ENCODE assay signal across 8 mouse cellular contexts in genomic region chr13:108041358-108041757, GRCm38 (mm10). TPM values are rescaled to one million over a fixed set of nuclear protein-coding genes. Genes with fewer than 3 reads are reported as not detected.
DNase-seq lines count a peak whose midpoint lies in the region; TF ChIP-seq lines count a peak whose summit lies in the region.

No protein-coding gene starts in this region.

- no peaks in the 10 kb centered on the region; the same call in 1 of the 2 replicates for H3K27me3 ChIP-seq in heart, embryonic 10.5 days (ENCODE audit: insufficient read depth, poor library complexity, severe bottlenecking)
- no peaks in the 10 kb centered on the region for H3K27me3 ChIP-seq in kidney, adult 2 months (replicated peaks; ENCODE audit: control insufficient read depth, insufficient read depth, low read length)
- H3K27me3 ChIP-seq in limb, embryonic 10.5 days (ENCODE audit: low read depth, poor library complexity, severe bottlenecking) = no peaks in the 10 kb centered on the region

- intact Hi-C loops in gastrocnemius, postnatal 14 days (cut with DNase I; ENCODE audit: low total_unique reads) = loop anchor here (10.0 kb wide), 3 partner anchors 113 to 577 kb away; partner anchors contain the start of genes Ercc8 and Ndufaf2

- no peak for TF ChIP-seq POLR2A in kidney, adult 2 months (IDR thresholded peaks at IDR 0.05; ENCODE audit: low read depth, low read length)

- no peak overlapping the region for H3K27ac ChIP-seq in heart, embryonic 10.5 days
- H3K27ac ChIP-seq in kidney, adult 2 months (ENCODE audit: insufficient read depth, low read depth, low read length) = no peak overlapping the region
- no peak overlapping the region for H3K27ac ChIP-seq in limb, embryonic 10.5 days

- no peaks in the 10 kb centered on the region for H3K9me3 ChIP-seq in heart, embryonic 10.5 days
- H3K9me3 ChIP-seq in limb, embryonic 10.5 days (replicated peaks) = no peaks in the 10 kb centered on the region

- WGBS in heart, embryonic 10.5 days = 4% methylated on average over 7 of the region's 7 CpGs
- 3% methylated on average over 7 of the region's 7 CpGs for WGBS in kidney, adult 2 months
- WGBS in limb, embryonic 10.5 days = 11% methylated on average over 7 of the region's 7 CpGs

- H3K4me3 ChIP-seq in heart, embryonic 10.5 days = no peak overlapping the region
- H3K4me3 ChIP-seq in kidney, adult 2 months (ENCODE audit: insufficient read depth, low read depth, low read length) = no peak overlapping the region
- no peak overlapping the region for H3K4me3 ChIP-seq in limb, embryonic 10.5 days

- peaks cover 27% of the 10 kb centered on the region for H3K4me1 ChIP-seq in heart, embryonic 10.5 days
- peaks cover 13% of the 10 kb centered on the region for H3K4me1 ChIP-seq in kidney, adult 2 months (ENCODE audit: control insufficient read depth, insufficient read depth, low read length)
- H3K4me1 ChIP-seq in limb, embryonic 10.5 days = peaks cover 40% of the 10 kb centered on the region

- DNase-seq in heart, adult 18-20 months = peak; percentile 64 to 78
- no peak for DNase-seq in heart, embryonic 10.5 days (ENCODE audit: low spot score)
- DNase-seq in cerebellum, postnatal 14 days = peak; percentile 77 to 78
- peak; percentile 59 for DNase-seq in gastrocnemius, postnatal 14 days
- DNase-seq in kidney, adult 2 months = peak; percentile 87
- DNase-seq in limb, embryonic 10.5 days (ENCODE audit: low spot score) = peak; percentile 66
- peak; percentile 45 to 55 for DNase-seq in monocyte, adult 2 months (ENCODE audit: low read depth in 1 of 2, low spot score in 2 of 2)
- DNase-seq in spleen, postnatal 4 days (ENCODE audit: low spot score in 2 of 2) = peak; percentile 63 to 79

- TF ChIP-seq CTCF in kidney, adult 2 months (conservative IDR thresholded peaks at IDR 0.05; ENCODE audit: insufficient read depth, insufficient read length, low read depth, low read length) = peak; percentile 92

- no peaks in the 10 kb centered on the region; the same call in 1 of the 2 replicates for H3K36me3 ChIP-seq in heart, embryonic 10.5 days
- no peaks in the 10 kb centered on the region for H3K36me3 ChIP-seq in kidney, adult 2 months (ENCODE audit: control insufficient read depth, insufficient read depth, low read length)
- peaks cover 3% of the 10 kb centered on the region for H3K36me3 ChIP-seq in limb, embryonic 10.5 days

RNA-seq across cellular contexts. Expression of gene Smim15, which starts 2.9 kb away (rescaled TPM):
- 10 to 100 TPM; 23.1 to 24.9 TPM for total RNA-seq in heart, adult 18-20 months (2021)
- polyA plus RNA-seq in heart, embryonic 10.5 days (2016; fragmentation: Nextera tagmentation; extraction: Ambion mirVana) = 28.4 and 39.1 TPM in 2 replicates
- 10 to 100 TPM; 18.7 to 20.1 TPM for total RNA-seq in gastrocnemius, postnatal 14 days (2021)
- polyA plus RNA-seq in kidney, adult 2 months (2012; rRNA removed) = 7.9 and 12.5 TPM in 2 replicates
- 49.5 and 54.3 TPM in 2 replicates for polyA plus RNA-seq in limb, embryonic 10.5 days (2016; fragmentation: Nextera tagmentation; extraction: Ambion mirVana)
